Mouse (Mus musculus) limb, embryonic 11.5 days (tissue): ENCODE data around the gene Cfap46. TPM values are rescaled to one million over a fixed set of nuclear protein-coding genes. Genes with fewer than 3 reads are reported as not detected.

Source experiments
- ATAC-seq: fragments of 200-750 bp; cut with Nextera tagmentation; 2 replicates; pipeline ENCODE4 v1.8.0; 2017; ENCODE audit warnings: low read depth; ENCODE audit not compliant: insufficient number of reproducible peaks, low FRiP score, low TSS enrichment
- DNase-seq: peaks from one replicate; pipeline ENCODE4 v3.0.0-alpha.2; 2015; ENCODE audit warnings: low spot score
- H3K27ac ChIP-seq: fragments of 300-500 bp; sonication (generic); replicated peaks from 2 replicates; pipeline ENCODE4 v1.5.1; 2014; ENCODE audit warnings: low read depth, mild to moderate bottlenecking, low read length
- H3K27me3 ChIP-seq: fragments of 300-500 bp; sonication (generic); 2 replicates; pipeline ENCODE4 v1.6.1; 2014; ENCODE audit warnings: mild to moderate bottlenecking, low read length, mixed read lengths; ENCODE audit not compliant: control insufficient read depth, insufficient read depth
- H3K36me3 ChIP-seq: fragments of 300-500 bp; sonication (generic); 2 replicates; pipeline ENCODE4 v1.6.1; 2014; ENCODE audit warnings: mild to moderate bottlenecking, low read length, moderate library complexity, mixed read lengths; ENCODE audit not compliant: control insufficient read depth, insufficient read depth
- H3K4me1 ChIP-seq: fragments of 300-500 bp; sonication (generic); 2 replicates; pipeline ENCODE4 v1.6.1; 2014; ENCODE audit warnings: low read length, mixed read lengths; ENCODE audit not compliant: control insufficient read depth, insufficient read depth
- H3K4me2 ChIP-seq: fragments of 300-500 bp; sonication (generic); 2 replicates; pipeline ENCODE4 v1.6.1; 2014; ENCODE audit warnings: low read depth, mild to moderate bottlenecking, moderate library complexity; ENCODE audit not compliant: severe bottlenecking
- H3K4me3 ChIP-seq: fragments of 300-500 bp; sonication (generic); 2 replicates; pipeline ENCODE4 v1.5.1; 2014; ENCODE audit warnings: low read depth, low read length
- H3K9ac ChIP-seq: fragments of 300-500 bp; sonication (generic); 2 replicates; pipeline ENCODE4 v1.6.1; 2014; ENCODE audit warnings: mild to moderate bottlenecking, low read length
- H3K9me3 ChIP-seq: fragments of 300-500 bp; sonication (generic); 2 replicates; pipeline ENCODE4 v1.6.1; 2016; ENCODE audit warnings: low read length; ENCODE audit not compliant: control insufficient read depth
- WGBS: fragments of 180-500 bp; shearing (Covaris S2); extraction: QIAGEN DNeasy Blood & Tissue Kit; methylation state at CpG from one replicate; pipeline ENCODE4 v1.1.7; 2014; 5-methylcytosine and 5-hydroxymethylcytosine counted together
- polyA plus RNA-seq: library from polyadenylated mRNA; unstranded; fragments of >200 nt; fragmentation: Nextera tagmentation; extraction: Ambion mirVana; gene quantifications from 2 replicates; pipeline ENCODE4 v1.2.1, GENCODE M21; 2014

Gene Cfap46
- polyA plus RNA-seq, 1 experiment from 2014 or later = 0.25 TPM

DNA sequence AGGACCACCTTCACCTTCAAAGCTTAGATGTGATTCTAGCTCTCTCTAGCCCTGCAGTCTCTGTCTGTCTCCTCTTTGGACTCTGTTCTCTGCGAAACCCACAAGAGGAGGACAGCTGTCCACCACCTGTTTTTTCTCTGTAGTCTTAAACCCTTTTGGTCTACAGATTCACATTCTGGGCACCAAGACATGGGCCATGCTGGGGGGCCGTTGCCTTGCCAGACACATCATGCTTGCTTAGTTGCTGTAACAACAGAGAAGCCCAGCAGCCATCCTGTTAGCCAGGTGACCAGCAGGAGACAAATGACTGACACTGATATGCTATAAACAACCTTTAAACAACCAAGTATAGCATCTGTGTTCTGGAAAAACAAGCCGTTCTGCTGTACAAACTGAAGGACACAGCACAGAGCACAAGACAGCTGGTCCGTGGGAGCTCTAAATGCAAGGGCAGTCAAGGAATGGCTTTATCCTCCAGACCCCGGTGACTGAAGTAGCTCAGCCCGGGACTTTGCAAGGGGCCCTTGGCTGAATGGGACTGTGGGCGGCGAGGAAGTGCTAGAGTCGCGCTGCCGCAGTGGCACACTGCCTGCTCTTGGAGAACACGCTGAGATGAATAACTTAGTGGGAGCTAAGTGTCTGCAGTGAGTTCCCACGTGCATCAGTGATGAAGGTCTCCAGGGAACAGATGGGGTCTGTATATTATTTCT is 22.9 kb upstream of the Cfap46 start:
- H3K9me3 ChIP-seq = no peaks in the 10 kb centered on the region
- WGBS = 58% methylated on average over 13 of the region's 13 CpGs
- ATAC-seq (no peak), DNase-seq (no peak)
- H3K27me3 ChIP-seq = no peaks in the 10 kb centered on the region
- H3K4me1 ChIP-seq = no peaks in the 10 kb centered on the region
- no peak overlapping the region for H3K9ac ChIP-seq
- H3K4me2 ChIP-seq = no peak overlapping the region
- no peak overlapping the region for H3K27ac ChIP-seq
- no peak overlapping the region for H3K4me3 ChIP-seq
- no peaks in the 10 kb centered on the region for H3K36me3 ChIP-seq

DNA sequence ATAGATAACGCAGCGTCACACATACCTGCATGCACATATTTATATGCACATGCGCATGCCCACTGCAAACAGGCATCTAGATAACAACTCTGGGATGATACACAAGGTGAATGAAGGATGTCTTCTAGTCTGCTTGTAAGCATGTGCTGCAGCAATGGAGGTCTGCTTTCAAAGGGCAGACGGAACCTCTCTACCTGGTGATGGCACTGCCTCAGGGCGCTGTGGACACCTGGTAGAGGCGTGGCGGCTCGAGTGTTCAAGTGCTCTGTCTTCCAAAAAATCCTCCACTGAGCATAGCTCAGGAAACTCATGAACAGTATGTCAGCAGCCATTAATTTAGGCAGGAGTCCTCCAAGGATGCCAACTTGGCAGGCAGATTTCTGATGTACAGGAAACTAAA is 22.2 kb upstream of the Cfap46 start:
- Histone ChIP-seq H3K27ac (no peak overlapping the region), H3K9ac (no peak overlapping the region), H3K36me3 (no peaks in the 10 kb centered on the region), H3K4me1 (no peaks in the 10 kb centered on the region), H3K4me3 (no peak overlapping the region), H3K27me3 (no peaks in the 10 kb centered on the region), H3K4me2 (no peak overlapping the region), H3K9me3 (no peaks in the 10 kb centered on the region)
- ATAC-seq (no peak), DNase-seq (no peak)
- 89% methylated on average over 8 of the region's 8 CpGs for WGBS

DNA sequence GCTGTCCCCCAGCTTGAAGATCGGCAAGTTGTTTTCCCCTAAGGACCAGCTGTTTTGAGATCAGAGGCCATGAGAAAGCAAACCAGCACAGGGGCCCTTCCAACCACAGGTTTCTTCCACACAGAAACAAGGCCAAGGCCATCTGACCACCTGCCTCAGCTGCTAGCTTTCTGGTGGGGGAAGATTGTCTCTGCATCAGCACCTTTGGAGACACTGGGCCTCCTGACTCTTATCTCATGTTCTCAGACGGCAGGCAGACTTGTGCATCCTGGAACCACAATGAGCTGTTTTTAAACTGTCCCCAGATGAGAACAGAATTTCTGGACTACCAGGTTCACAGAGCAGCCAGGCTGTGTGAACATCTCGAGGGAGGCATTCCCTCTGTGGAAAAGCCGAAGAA is 21.5 kb upstream of the Cfap46 start:
- Histone ChIP-seq H3K27ac (no peak overlapping the region), H3K27me3 (no peaks in the 10 kb centered on the region), H3K9me3 (no peaks in the 10 kb centered on the region), H3K36me3 (no peaks in the 10 kb centered on the region), H3K4me2 (no peak overlapping the region), H3K4me3 (no peak overlapping the region), H3K9ac (no peak overlapping the region), H3K4me1 (no peaks in the 10 kb centered on the region)
- 73% methylated on average over 4 of the region's 4 CpGs for WGBS
- no peak for ATAC-seq
- no peak for DNase-seq

DNA sequence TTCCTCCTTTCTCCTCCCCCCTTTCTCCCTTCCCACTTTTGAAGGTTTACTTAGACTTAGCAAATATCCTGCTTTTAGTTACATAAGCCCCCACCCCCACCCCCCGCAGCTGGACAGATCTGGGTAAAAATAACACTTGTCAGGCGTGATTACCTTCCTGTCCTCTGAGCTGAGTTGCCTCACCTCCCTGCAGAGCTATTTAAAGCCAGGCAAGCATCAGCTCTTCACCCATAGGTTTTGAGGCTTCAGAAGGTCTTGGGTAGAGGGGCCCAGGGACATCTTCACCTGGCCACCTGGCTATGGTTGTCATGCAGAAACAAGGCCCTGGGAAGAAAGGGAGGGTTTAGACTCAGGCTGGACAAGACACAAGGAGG is 20.2 kb upstream of the Cfap46 start:
- no peaks in the 10 kb centered on the region for H3K4me1 ChIP-seq
- H3K9me3 ChIP-seq = no peaks in the 10 kb centered on the region
- DNase-seq (no peak), ATAC-seq (no peak)
- H3K27me3 ChIP-seq = no peaks in the 10 kb centered on the region
- no peak overlapping the region for H3K27ac ChIP-seq
- no peak overlapping the region for H3K9ac ChIP-seq
- H3K36me3 ChIP-seq = no peaks in the 10 kb centered on the region
- no peak overlapping the region for H3K4me2 ChIP-seq
- H3K4me3 ChIP-seq = no peak overlapping the region
- WGBS = 14% methylated on average over 2 of the region's 2 CpGs

DNA sequence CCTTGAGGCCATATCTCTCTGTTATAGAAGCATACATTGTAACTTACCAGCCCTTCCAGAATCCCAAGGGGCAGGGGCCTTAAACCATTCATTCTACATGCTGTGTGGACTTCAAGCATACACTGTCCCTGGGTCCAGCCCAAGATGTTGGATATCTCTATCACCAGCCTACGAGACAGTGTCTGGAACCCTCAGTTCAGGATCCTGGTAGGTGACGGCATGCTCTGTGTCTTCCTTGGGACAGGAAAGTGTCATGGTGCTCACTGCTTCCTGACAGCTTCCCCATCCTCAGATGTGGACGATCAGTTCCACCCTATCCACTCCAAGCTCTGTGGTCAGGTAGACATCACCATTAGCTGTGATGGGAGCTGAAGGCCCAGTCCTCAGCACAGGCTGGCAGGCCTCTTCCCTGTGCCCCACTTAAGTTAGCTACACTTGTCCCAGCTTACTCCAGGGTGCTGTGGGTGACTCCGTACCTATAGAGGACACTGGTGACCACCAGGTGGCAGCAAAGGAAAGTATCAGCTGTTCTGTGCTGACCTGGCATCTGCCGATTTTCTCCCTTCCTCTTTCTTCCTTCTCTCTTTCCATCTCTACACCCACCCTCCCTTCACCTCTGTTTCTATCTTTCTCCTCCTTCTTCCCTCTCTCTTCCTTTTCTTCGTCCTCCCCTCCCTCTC is 19.7 kb upstream of the Cfap46 start:
- H3K36me3 ChIP-seq = no peaks in the 10 kb centered on the region
- no peaks in the 10 kb centered on the region for H3K9me3 ChIP-seq
- peak; percentile 72; the same call in 1 of the 2 replicates for ATAC-seq
- no peak overlapping the region for H3K9ac ChIP-seq
- peak; percentile 86 for DNase-seq
- no peak overlapping the region for H3K27ac ChIP-seq
- H3K27me3 ChIP-seq = no peaks in the 10 kb centered on the region
- no peak overlapping the region for H3K4me2 ChIP-seq
- no peak overlapping the region for H3K4me3 ChIP-seq
- no peaks in the 10 kb centered on the region for H3K4me1 ChIP-seq
- 36% methylated on average over 6 of the region's 6 CpGs for WGBS

DNA sequence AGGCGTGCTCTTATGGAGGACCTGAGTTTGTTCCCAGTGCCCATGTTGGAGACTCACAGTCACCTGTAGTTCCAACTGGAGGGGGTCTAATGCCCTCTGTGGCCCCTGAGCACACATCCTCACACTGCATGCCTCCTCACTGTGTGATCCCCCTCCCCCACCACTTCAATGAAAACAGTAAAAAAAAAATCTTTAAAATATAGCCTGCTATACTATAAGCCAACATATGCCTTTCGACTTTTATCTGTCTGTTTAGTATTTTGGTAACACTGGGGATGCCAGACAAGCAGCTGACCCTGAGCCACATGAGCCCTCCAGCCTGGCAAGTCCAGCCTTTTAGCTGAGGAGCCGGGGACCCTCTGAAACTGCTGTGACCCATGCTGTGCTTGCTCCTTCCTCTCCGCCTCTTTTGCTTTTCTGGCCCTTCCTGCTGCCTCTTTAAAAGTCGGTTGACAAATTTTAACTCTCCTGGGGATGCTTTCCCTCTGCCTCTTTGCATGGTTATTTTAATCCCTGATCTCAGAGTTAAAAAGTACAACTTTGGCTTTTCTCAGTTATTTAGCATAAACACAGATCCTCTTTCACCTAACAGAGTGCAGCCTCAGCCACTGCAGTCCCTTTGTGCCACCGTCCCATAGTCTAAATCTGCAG is 18.2 kb upstream of the Cfap46 start:
- ATAC-seq (no peak), DNase-seq (no peak)
- Histone ChIP-seq H3K9ac (no peak overlapping the region), H3K36me3 (no peaks in the 10 kb centered on the region), H3K4me3 (no peak overlapping the region), H3K4me1 (no peaks in the 10 kb centered on the region), H3K4me2 (no peak overlapping the region), H3K9me3 (no peaks in the 10 kb centered on the region), H3K27ac (no peak overlapping the region), H3K27me3 (no peaks in the 10 kb centered on the region)
- 43% methylated on average over 6 of the region's 6 CpGs for WGBS

DNA sequence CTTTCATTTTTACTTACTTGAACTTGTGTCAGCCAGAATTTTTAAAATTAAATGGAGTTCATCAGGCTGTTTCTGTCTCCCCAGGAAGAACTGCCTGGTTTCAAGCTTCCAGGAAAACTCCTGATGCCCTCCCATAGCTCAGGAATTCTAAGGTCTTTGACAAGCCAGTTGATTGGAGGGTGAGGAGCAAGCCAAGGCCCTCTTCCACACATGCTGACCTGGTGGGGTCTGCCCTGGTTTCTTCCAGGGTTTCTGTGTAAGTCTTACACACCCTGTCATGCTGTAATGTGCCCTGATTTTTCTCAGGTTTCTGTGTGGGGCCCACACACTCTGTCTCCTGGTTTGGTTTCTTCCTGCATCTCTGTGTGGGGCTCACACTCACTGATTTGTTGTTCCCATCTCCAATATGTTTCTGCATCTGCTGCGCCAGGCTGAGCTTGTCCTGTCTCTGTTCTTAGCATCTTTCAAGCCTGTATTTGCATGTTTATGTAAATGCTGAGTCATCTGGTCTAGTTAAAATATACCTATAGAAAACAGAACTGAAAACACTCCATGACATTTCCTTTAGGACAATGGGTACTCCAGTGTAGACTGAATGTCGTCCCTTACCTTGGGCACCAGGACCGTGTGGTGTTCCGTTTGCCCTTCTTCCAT is 9.2 kb upstream of the Cfap46 start:
- 92% methylated on average over 4 of the region's 4 CpGs for WGBS
- no peak overlapping the region for H3K9ac ChIP-seq
- H3K4me3 ChIP-seq = no peak overlapping the region
- ATAC-seq = no peak
- no peaks in the 10 kb centered on the region for H3K36me3 ChIP-seq
- no peaks in the 10 kb centered on the region for H3K9me3 ChIP-seq
- no peak overlapping the region for H3K27ac ChIP-seq
- no peaks in the 10 kb centered on the region for H3K27me3 ChIP-seq
- H3K4me2 ChIP-seq = no peak overlapping the region
- DNase-seq = no peak
- H3K4me1 ChIP-seq = no peaks in the 10 kb centered on the region

DNA sequence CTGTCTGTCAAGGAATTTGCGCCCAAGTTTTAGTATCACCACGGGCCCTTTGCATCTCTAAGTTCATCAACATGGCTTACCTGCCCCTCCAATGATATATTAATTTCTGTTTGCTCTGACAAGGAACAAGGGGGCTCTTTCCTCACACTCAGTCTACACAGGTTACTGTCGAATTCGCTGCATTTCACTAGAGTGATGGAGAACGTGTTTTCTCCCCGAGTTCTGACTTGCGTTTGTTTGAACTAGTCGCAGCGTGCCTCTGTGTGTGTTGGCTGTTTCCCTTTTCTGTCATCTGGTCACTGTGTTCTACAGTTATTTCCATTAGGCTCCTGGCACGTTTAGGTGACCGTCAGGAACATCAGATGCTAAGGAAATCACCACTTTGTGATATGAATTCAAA is 8.6 kb upstream of the Cfap46 start:
- no peak for ATAC-seq
- no peak overlapping the region for H3K4me3 ChIP-seq
- WGBS = 86% methylated on average over 11 of the region's 11 CpGs
- H3K27me3 ChIP-seq = no peaks in the 10 kb centered on the region
- no peak overlapping the region for H3K4me2 ChIP-seq
- no peaks in the 10 kb centered on the region for H3K9me3 ChIP-seq
- H3K36me3 ChIP-seq = no peaks in the 10 kb centered on the region
- no peak overlapping the region for H3K9ac ChIP-seq
- H3K4me1 ChIP-seq = no peaks in the 10 kb centered on the region
- no peak overlapping the region for H3K27ac ChIP-seq
- no peak for DNase-seq
